Mouse (Mus musculus): Measurements from ENCODE around the gene Cdc37l1.

Cdc37l1 gene

GRCm38 (mm10) chr19:29046961-29047333 is 56.8 kb downstream of the Cdc37l1 start:
- no peak for DNase-seq (ENCODE audit: low read depth, low spot score)

- peak; percentile 53 for DNase-seq (ENCODE audit: low read depth, low spot score)
Measured at GRCm38 (mm10) chr19:29047334-29048170, 57.4 kb downstream of the Cdc37l1 start, which contains the start of gene Ak3. Gene Ak3, minus strand, starts transcription at chr19:29047961.

GRCm38 (mm10) chr19:29049401-29050075 is 59.4 kb downstream of the Cdc37l1 start:
- DNase-seq (ENCODE audit: low read depth, low spot score): no peak

- peak; percentile 74 for DNase-seq (ENCODE audit: low read depth, low spot score)
Measured at GRCm38 (mm10) chr19:29050186-29050980, 60.2 kb downstream of the Cdc37l1 start.

GRCm38 (mm10) chr19:29052786-29053185 is 62.6 kb downstream of the Cdc37l1 start:
- DNase-seq (ENCODE audit: low read depth, low spot score): peak; percentile 40

- DNase-seq (ENCODE audit: low read depth, low spot score): no peak
Measured at GRCm38 (mm10) chr19:29054594-29054993, 64.4 kb downstream of the Cdc37l1 start.

- DNase-seq (ENCODE audit: low read depth, low spot score): no peak
Measured at GRCm38 (mm10) chr19:29055469-29055868, 65.3 kb downstream of the Cdc37l1 start.

- no peak for DNase-seq (ENCODE audit: low read depth, low spot score)
Measured at GRCm38 (mm10) chr19:29058741-29059140, 68.6 kb downstream of the Cdc37l1 start.

GRCm38 (mm10) chr19:29059688-29060087 is 69.5 kb downstream of the Cdc37l1 start:
- peak; percentile 39 for DNase-seq (ENCODE audit: low read depth, low spot score)

- DNase-seq (ENCODE audit: low read depth, low spot score): peak; percentile 63
Measured at GRCm38 (mm10) chr19:29060299-29060698, 70.1 kb downstream of the Cdc37l1 start.

- DNase-seq (ENCODE audit: low read depth, low spot score): no peak
Measured at GRCm38 (mm10) chr19:29063009-29063408, 72.9 kb downstream of the Cdc37l1 start.

GRCm38 (mm10) chr19:29063577-29064363 is 73.6 kb downstream of the Cdc37l1 start:
- peak; percentile 91 for DNase-seq (ENCODE audit: low read depth, low spot score)

GRCm38 (mm10) chr19:29064451-29065102 is 74.4 kb downstream of the Cdc37l1 start:
- peak; percentile 72 for DNase-seq (ENCODE audit: low read depth, low spot score)

GRCm38 (mm10) chr19:29066981-29067471 is 76.9 kb downstream of the Cdc37l1 start:
- DNase-seq (ENCODE audit: low read depth, low spot score): peak; percentile 92

GRCm38 (mm10) chr19:29069195-29069594 is 79.0 kb downstream of the Cdc37l1 start:
- DNase-seq (ENCODE audit: low read depth, low spot score): no peak

- no peak for DNase-seq (ENCODE audit: low read depth, low spot score)
Measured at GRCm38 (mm10) chr19:29074802-29075201, 84.7 kb downstream of the Cdc37l1 start.

Measured in R1 (cell line).